In the genomic region with DNA sequence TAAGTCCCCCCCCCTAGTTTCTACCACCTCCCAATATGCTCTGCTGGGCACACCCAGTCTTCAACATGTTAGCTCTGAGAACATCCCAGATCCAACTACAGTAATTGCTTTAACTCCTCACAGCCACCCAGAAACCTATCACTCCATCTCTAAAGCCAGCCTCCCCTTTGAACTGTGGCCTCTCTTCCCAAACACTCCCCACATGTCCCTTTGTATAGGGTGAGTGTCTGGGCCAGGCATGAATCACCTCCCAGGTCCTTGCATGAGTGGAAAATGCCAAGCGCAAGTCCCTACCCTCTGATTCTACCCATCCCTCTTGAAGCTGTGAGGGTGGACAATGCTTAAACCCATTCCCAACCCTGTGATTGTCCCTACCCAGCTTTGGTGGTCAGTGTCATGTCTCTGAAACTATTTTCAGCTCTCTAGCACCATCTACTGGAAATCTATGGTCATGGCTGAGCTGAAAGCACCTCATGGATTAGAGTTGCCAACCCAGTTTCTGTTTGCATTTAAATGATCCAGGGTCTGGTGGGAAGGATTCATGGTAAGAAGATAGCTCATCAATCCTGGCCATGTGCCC, we compare ENCODE assay signal across 9 mouse cellular contexts.
DNase-seq lines count a peak whose midpoint lies in the region; ATAC-seq and TF ChIP-seq lines count a peak whose summit lies in the region.
"Had no signal": no experiment of that assay in that cellular context is flagged by ENCODE, and none has a peak within 500 bp of the region (broad histone marks: within the 10 kb centered on the region; RNA-seq: fewer than 3 reads in every experiment).

No protein-coding gene starts in this region.

- intact Hi-C loops in gastrocnemius, postnatal 14 days (cut with DNase I; ENCODE audit: low total_unique reads) = no loop called here

- H3K27ac ChIP-seq in liver, postnatal 0 days (ENCODE audit: low read depth) = no peak overlapping the region
- no peak overlapping the region for H3K27ac ChIP-seq in liver, embryonic 11.5 days (ENCODE audit: low read depth, low read length)
- H3K27ac ChIP-seq in forebrain, postnatal 0 days (ENCODE audit: low read depth, low read length) = no peak overlapping the region
- no peak overlapping the region for H3K27ac ChIP-seq in kidney, embryonic 15.5 days
- no peak overlapping the region for H3K27ac ChIP-seq in lung, embryonic 15.5 days
- H3K27ac ChIP-seq: liver, embryonic 15.5 days had no signal

- no peak for DNase-seq in liver, postnatal 0 days
- DNase-seq in liver, embryonic 11.5 days (ENCODE audit: low spot score) = no peak
- peak; percentile 19 for DNase-seq in c-Kit-positive CD71-positive TER-119-positive erythroid progenitor cells, embryonic 14.5 days (ENCODE audit: low spot score)
- peak; percentile 86 for DNase-seq in forebrain, postnatal 0 days
- DNase-seq in retina, adult 2 months (ENCODE audit: low read depth, low spot score) = peak; percentile 44
- no peak for DNase-seq in gastrocnemius, postnatal 14 days

- no peaks in the 10 kb centered on the region for H3K36me3 ChIP-seq in liver, postnatal 0 days (replicated peaks; ENCODE audit: insufficient read depth, low read length)
- H3K36me3 ChIP-seq in liver, embryonic 11.5 days (ENCODE audit: control insufficient read depth, insufficient read depth, low read length) = no peaks in the 10 kb centered on the region
- H3K36me3 ChIP-seq in forebrain, postnatal 0 days (ENCODE audit: insufficient read depth) = no peaks in the 10 kb centered on the region
- no peaks in the 10 kb centered on the region for H3K36me3 ChIP-seq in kidney, embryonic 15.5 days
- no peaks in the 10 kb centered on the region for H3K36me3 ChIP-seq in lung, embryonic 15.5 days
- H3K36me3 ChIP-seq: liver, embryonic 15.5 days had no signal

- H3K9ac ChIP-seq in liver, postnatal 0 days (replicated peaks) = no peak overlapping the region
- H3K9ac ChIP-seq in liver, embryonic 11.5 days (ENCODE audit: low read depth, low read length) = no peak overlapping the region
- H3K9ac ChIP-seq in forebrain, postnatal 0 days = no peak overlapping the region
- H3K9ac ChIP-seq in kidney, embryonic 15.5 days = no peak overlapping the region
- no peak overlapping the region for H3K9ac ChIP-seq in lung, embryonic 15.5 days
- H3K9ac ChIP-seq: liver, embryonic 15.5 days had no signal

- no peak for ATAC-seq in liver, postnatal 0 days
- no peak for ATAC-seq in liver, embryonic 11.5 days (replicated peaks; ENCODE audit: low FRiP score)
- ATAC-seq in forebrain, postnatal 0 days = peak; percentile 70
- 0 out of 2 replicates have a peak, but pooled peaks have one; percentile 60 for ATAC-seq in kidney, embryonic 15.5 days (replicated peaks; ENCODE audit: low FRiP score)
- ATAC-seq in lung, embryonic 15.5 days (ENCODE audit: borderline replicate concordance, extremely low read depth, low FRiP score, low TSS enrichment) = peak; percentile 35; the same call in 1 of the 2 replicates

- no peak for TF ChIP-seq EP300 in liver, postnatal 0 days (IDR thresholded peaks at IDR 0.05; ENCODE audit: low read depth)

- H3K4me2 ChIP-seq in liver, postnatal 0 days (ENCODE audit: low read depth, low read length) = no peak overlapping the region
- no peak overlapping the region for H3K4me2 ChIP-seq in liver, embryonic 11.5 days
- no peak overlapping the region for H3K4me2 ChIP-seq in forebrain, postnatal 0 days (ENCODE audit: low read depth)
- H3K4me2 ChIP-seq in kidney, embryonic 15.5 days = no peak overlapping the region
- H3K4me2 ChIP-seq in lung, embryonic 15.5 days = no peak overlapping the region
- H3K4me2 ChIP-seq: liver, embryonic 15.5 days had no signal

- 81% methylated on average over 1 of the region's 1 CpGs for WGBS in liver, postnatal 0 days (ENCODE audit: insufficient replicate concordance)
- WGBS in liver, embryonic 11.5 days = 56% methylated on average over 1 of the region's 1 CpGs
- 77% methylated on average over 1 of the region's 1 CpGs for WGBS in forebrain, postnatal 0 days
- WGBS in kidney, embryonic 15.5 days = 74% methylated on average over 1 of the region's 1 CpGs
- 69% methylated on average over 1 of the region's 1 CpGs for WGBS in lung, embryonic 15.5 days

- H3K27me3 ChIP-seq in liver, postnatal 0 days (ENCODE audit: insufficient read depth, low read length) = no peaks in the 10 kb centered on the region
- H3K27me3 ChIP-seq in liver, embryonic 11.5 days (replicated peaks; ENCODE audit: control insufficient read depth, insufficient read depth, low read length) = no peaks in the 10 kb centered on the region
- no peaks in the 10 kb centered on the region for H3K27me3 ChIP-seq in forebrain, postnatal 0 days (ENCODE audit: insufficient read depth, low read length)
- no peaks in the 10 kb centered on the region for H3K27me3 ChIP-seq in kidney, embryonic 15.5 days
- H3K27me3 ChIP-seq in lung, embryonic 15.5 days = no peaks in the 10 kb centered on the region
- H3K27me3 ChIP-seq: liver, embryonic 15.5 days had no signal

- peak; percentile 75 for TF ChIP-seq CTCF in liver, postnatal 0 days (IDR thresholded peaks at IDR 0.05; ENCODE audit: low read depth)
- peak; percentile 88 for TF ChIP-seq CTCF in forebrain, postnatal 0 days (IDR thresholded peaks at IDR 0.05; ENCODE audit: low read depth)

- H3K9me3 ChIP-seq in liver, postnatal 0 days (ENCODE audit: low read length) = no peaks in the 10 kb centered on the region
- H3K9me3 ChIP-seq in liver, embryonic 11.5 days (ENCODE audit: control insufficient read depth, low read length) = no peaks in the 10 kb centered on the region
- no peaks in the 10 kb centered on the region for H3K9me3 ChIP-seq in forebrain, postnatal 0 days (ENCODE audit: low read length)
- H3K9me3 ChIP-seq in kidney, embryonic 15.5 days (replicated peaks) = no peaks in the 10 kb centered on the region
- no peaks in the 10 kb centered on the region for H3K9me3 ChIP-seq in lung, embryonic 15.5 days
- H3K9me3 ChIP-seq: liver, embryonic 15.5 days had no signal

- no peaks in the 10 kb centered on the region for H3K4me1 ChIP-seq in liver, postnatal 0 days (ENCODE audit: insufficient read depth)
- H3K4me1 ChIP-seq in liver, embryonic 11.5 days (replicated peaks; ENCODE audit: control insufficient read depth, insufficient read depth, low read length) = no peaks in the 10 kb centered on the region
- 0 out of 2 replicates have a peak, but pooled peaks cover 4% of the 10 kb centered on the region for H3K4me1 ChIP-seq in forebrain, postnatal 0 days (ENCODE audit: insufficient read depth)
- H3K4me1 ChIP-seq in kidney, embryonic 15.5 days = no peaks in the 10 kb centered on the region
- H3K4me1 ChIP-seq in lung, embryonic 15.5 days = no peaks in the 10 kb centered on the region
- H3K4me1 ChIP-seq: liver, embryonic 15.5 days had no signal

- H3K4me3 ChIP-seq in liver, postnatal 0 days (ENCODE audit: low read depth, low read length) = no peak overlapping the region
- no peak overlapping the region for H3K4me3 ChIP-seq in liver, embryonic 11.5 days (ENCODE audit: low read depth, low read length)
- no peak overlapping the region for H3K4me3 ChIP-seq in forebrain, postnatal 0 days (ENCODE audit: low read depth, low read length)
- H3K4me3 ChIP-seq in kidney, embryonic 15.5 days (replicated peaks) = no peak overlapping the region
- no peak overlapping the region for H3K4me3 ChIP-seq in lung, embryonic 15.5 days
- H3K4me3 ChIP-seq: liver, embryonic 15.5 days had no signal

Comparison
In these comparisons a context has a peak if more than half of its experiments do, and no peak if none do; other contexts are left out.
1. ATAC-seq: peak in forebrain, postnatal 0 days (single experiment), kidney, embryonic 15.5 days (single experiment) and lung, embryonic 15.5 days (single experiment); none in liver, postnatal 0 days (single experiment) and liver, embryonic 11.5 days (single experiment).
2. DNase-seq: peak in c-Kit-positive CD71-positive TER-119-positive erythroid progenitor cells, embryonic 14.5 days (single experiment), forebrain, postnatal 0 days (single experiment) and retina, adult 2 months (single experiment); none in liver, postnatal 0 days (single experiment), liver, embryonic 11.5 days (single experiment) and gastrocnemius, postnatal 14 days (single experiment).